Mouse (Mus musculus) heart, postnatal 0 days (tissue): Measurements from ENCODE around the gene Wdfy2. TPM values are rescaled to one million over a fixed set of nuclear protein-coding genes. Genes with fewer than 3 reads are reported as not detected.

Experiments used
- ATAC-seq: fragments of 200-750 bp; cut with Nextera tagmentation; 2 replicates; pipeline ENCODE4 v1.8.0; 2017; ENCODE audit warnings: low read depth, moderate number of reproducible peaks, moderate library complexity; ENCODE audit not compliant: insufficient read depth
- DNase-seq: peaks from one replicate; pipeline ENCODE4 v3.0.0-alpha.2; 2016; ENCODE audit warnings: low spot score
- H3K27ac ChIP-seq: fragments of 300-500 bp; sonication (generic); 2 replicates; pipeline ENCODE4 v1.5.1; 2014; ENCODE audit warnings: low read depth, mild to moderate bottlenecking
- H3K27me3 ChIP-seq: fragments of 300-500 bp; sonication (generic); 2 replicates; pipeline ENCODE4 v1.6.1; 2014; ENCODE audit warnings: low read length, mixed read lengths; ENCODE audit not compliant: control insufficient read depth, insufficient read depth
- H3K36me3 ChIP-seq: fragments of 300-500 bp; sonication (generic); replicated peaks from 2 replicates; pipeline ENCODE4 v1.6.1; 2014; ENCODE audit warnings: low read length, mixed read lengths; ENCODE audit not compliant: control insufficient read depth, insufficient read depth
- H3K4me1 ChIP-seq: fragments of 300-500 bp; sonication (generic); 2 replicates; pipeline ENCODE4 v1.6.1; 2014; ENCODE audit warnings: antibody characterized with exemption; ENCODE audit not compliant: control insufficient read depth, insufficient read depth
- H3K4me2 ChIP-seq: fragments of 300-500 bp; sonication (generic); 2 replicates; pipeline ENCODE4 v1.6.1; 2014; ENCODE audit warnings: low read depth, mild to moderate bottlenecking, low read length, moderate library complexity
- H3K4me3 ChIP-seq: fragments of 300-500 bp; sonication (generic); 2 replicates; pipeline ENCODE4 v1.5.1; 2014; ENCODE audit warnings: low read depth, low read length
- H3K9ac ChIP-seq: fragments of 300-500 bp; sonication (generic); replicated peaks from 2 replicates; pipeline ENCODE4 v1.6.1; 2014; ENCODE audit warnings: low read depth, low read length, mixed read lengths
- H3K9me3 ChIP-seq: fragments of 300-500 bp; sonication (generic); replicated peaks from 2 replicates; pipeline ENCODE4 v1.6.1; 2016; ENCODE audit warnings: low read length; ENCODE audit not compliant: control insufficient read depth
- CTCF ChIP-seq: IDR thresholded peaks from 2 replicates; pipeline ENCODE4 v1.5.1; 2016; ENCODE audit warnings: antibody characterized with exemption, control low read depth, low read depth
- EP300 ChIP-seq: IDR thresholded peaks from 2 replicates; pipeline ENCODE4 v1.6.1; 2016; ENCODE audit warnings: antibody characterized with exemption, low read depth
- WGBS: fragments of 180-500 bp; shearing (Covaris S2); extraction: QIAGEN DNeasy Blood & Tissue Kit; methylation state at CpG from one replicate; pipeline ENCODE4 v1.1.7; 2014; 5-methylcytosine and 5-hydroxymethylcytosine counted together
- polyA plus RNA-seq: library from polyadenylated mRNA; unstranded; fragments of >200 nt; fragmentation: Nextera tagmentation; extraction: Ambion mirVana; gene quantifications from 2 replicates; pipeline ENCODE4 v1.2.1, GENCODE M21; 2015
- total RNA-seq: library from RNA; depleted of rRNA; stranded (reverse); fragments of >200 nt; gene quantifications from 2 replicates; pipeline ENCODE4 v1.2.3, GENCODE M21; 2014; ENCODE audit warnings: low replicate concordance

Gene Wdfy2
- total and polyA plus RNA-seq, 2 experiments from 2014 or later: 1.8 to 11.8 TPM

- Histone ChIP-seq H3K4me1 (peaks cover 21% of the 10 kb centered on the region), H3K36me3 (no peaks in the 10 kb centered on the region), H3K27ac (no peak overlapping the region), H3K27me3 (no peaks in the 10 kb centered on the region), H3K4me3 (no peak overlapping the region), H3K9me3 (0 out of 2 replicates have a peak, but pooled peaks cover 7% of the 10 kb centered on the region), H3K4me2 (no peak overlapping the region), H3K9ac (no peak overlapping the region)
- TF ChIP-seq EP300 (no peak), CTCF (no peak)
- WGBS: 71% methylated on average over 4 of the region's 4 CpGs
- DNase-seq: no peak
- ATAC-seq: no peak
These were observed 36.3 kb downstream of the Wdfy2 start for GRCm38 (mm10) chr14:62873820-62874219.

GRCm38 (mm10) chr14:62874348-62874747 is 36.9 kb downstream of the Wdfy2 start:
- Histone ChIP-seq H3K4me2 (no peak overlapping the region), H3K4me3 (no peak overlapping the region), H3K9me3 (0 out of 2 replicates have a peak, but pooled peaks cover 7% of the 10 kb centered on the region), H3K27ac (no peak overlapping the region), H3K9ac (no peak overlapping the region), H3K27me3 (no peaks in the 10 kb centered on the region), H3K4me1 (peaks cover 26% of the 10 kb centered on the region), H3K36me3 (no peaks in the 10 kb centered on the region)
- no peak for ATAC-seq
- 90% methylated on average over 8 of the region's 8 CpGs for WGBS
- no peak for DNase-seq
- TF ChIP-seq CTCF: no peak
- TF ChIP-seq EP300: no peak

- peak overlapping the region; percentile 49 for H3K4me2 ChIP-seq
These were observed 40.6 kb downstream of the Wdfy2 start for GRCm38 (mm10) chr14:62878076-62878475.

GRCm38 (mm10) chr14:62878634-62879430 is 41.4 kb downstream of the Wdfy2 start:
- peak overlapping the region; percentile 76; the same call in 1 of the 2 replicates for H3K27ac ChIP-seq
- no peak overlapping the region for H3K9ac ChIP-seq
- H3K9me3 ChIP-seq: no peaks in the 10 kb centered on the region
- no peak overlapping the region for H3K4me3 ChIP-seq
- no peaks in the 10 kb centered on the region for H3K27me3 ChIP-seq
- ATAC-seq (no peak), DNase-seq (no peak)
- WGBS: 46% methylated on average over 7 of the region's 7 CpGs
- peak overlapping the region; percentile 49; the same call in 1 of the 2 replicates for H3K4me2 ChIP-seq
- no peaks in the 10 kb centered on the region for H3K36me3 ChIP-seq
- TF ChIP-seq CTCF (no peak), EP300 (no peak)
- H3K4me1 ChIP-seq: peaks cover 30% of the 10 kb centered on the region

More at GRCm38 (mm10) chr14:62878076-62878475, 40.6 kb downstream of the Wdfy2 start:
- Histone ChIP-seq H3K27ac (peak overlapping the region; percentile 76), H3K4me1 (peaks cover 30% of the 10 kb centered on the region), H3K4me3 (0 out of 2 replicates have a peak overlapping the region, but pooled peaks have one; percentile 3), H3K9ac (no peak overlapping the region), H3K27me3 (no peaks in the 10 kb centered on the region), H3K9me3 (no peaks in the 10 kb centered on the region), H3K36me3 (no peaks in the 10 kb centered on the region)
- ATAC-seq (peak; percentile 79), DNase-seq (peak; percentile 92)
- WGBS: 11% methylated on average over 6 of the region's 6 CpGs
- no peak for TF ChIP-seq CTCF
- no peak for TF ChIP-seq EP300

- no peaks in the 10 kb centered on the region for H3K9me3 ChIP-seq
- H3K27ac ChIP-seq: peak overlapping the region; percentile 69
- no peak overlapping the region for H3K4me2 ChIP-seq
- H3K4me3 ChIP-seq: no peak overlapping the region
- ATAC-seq: peak; percentile 78
- peak; percentile 92 for DNase-seq
- H3K4me1 ChIP-seq: peaks cover 33% of the 10 kb centered on the region
- 9% methylated on average over 5 of the region's 5 CpGs for WGBS
- no peaks in the 10 kb centered on the region for H3K36me3 ChIP-seq
- no peaks in the 10 kb centered on the region for H3K27me3 ChIP-seq
- TF ChIP-seq EP300 (no peak), CTCF (peak; percentile 61)
- no peak overlapping the region for H3K9ac ChIP-seq
These were observed 42.0 kb downstream of the Wdfy2 start for GRCm38 (mm10) chr14:62879497-62879896.
